Mouse (Mus musculus) CH12.LX (cell line): Measurements from ENCODE around the gene Ccdc110. TPM values are rescaled to one million over a fixed set of nuclear protein-coding genes. Genes with fewer than 3 reads are reported as not detected.

Experiments
- DNase-seq: peaks from one replicate; pipeline ENCODE4 v3.0.0-alpha.2; 2013; ENCODE audit errors: extremely low read depth
- H3K27ac ChIP-seq: 2 replicates; pipeline ENCODE4 v1.5.1; 2012; ENCODE audit warnings: low read depth, mild to moderate bottlenecking, control low read depth, moderate library complexity; ENCODE audit not compliant: insufficient read depth
- H3K27me3 ChIP-seq: replicated peaks from 2 replicates; pipeline ENCODE3; 2012; ENCODE audit warnings: inconsistent platforms
- H3K36me3 ChIP-seq, 2 experiments: replicated peaks in 1 of 2; 2 replicates each; pipeline versions ENCODE3 to v1.6.1; 2012; ENCODE audit warnings: inconsistent platforms in 1 of 2, low read length in 1 of 2, mild to moderate bottlenecking in 1 of 2, mixed read lengths in 1 of 2, moderate library complexity in 1 of 2; ENCODE audit not compliant: control insufficient read depth in 1 of 2, insufficient read depth in 1 of 2
- H3K4me1 ChIP-seq, 2 experiments: 2 replicates each; pipeline ENCODE4 v1.6.1; 2012; ENCODE audit warnings: inconsistent platforms in 1 of 2, moderate library complexity in 1 of 2; ENCODE audit not compliant: insufficient read depth in 2 of 2, control insufficient read depth in 1 of 2
- H3K4me2 ChIP-seq: 2 replicates; pipeline ENCODE4 v1.6.1; 2012; ENCODE audit warnings: low read depth, mild to moderate bottlenecking, control low read depth; ENCODE audit not compliant: poor library complexity, insufficient read depth, severe bottlenecking
- H3K4me3 ChIP-seq, 3 experiments: fragments of 150-350 bp in 1 of 3; sonication (generic) in 1 of 3; replicated peaks in 1 of 3; 2 replicates each; pipeline versions ENCODE3 to v1.5.1; 2011 to 2012; ENCODE audit warnings: low read depth in 2 of 3, low read length in 2 of 3, mild to moderate bottlenecking in 2 of 3, moderate library complexity in 2 of 3, control low read depth in 1 of 3, improper control_type of control experiment in 1 of 3, inconsistent platforms in 1 of 3, mixed read lengths in 1 of 3; ENCODE audit not compliant: poor library complexity in 1 of 3
- H3K79me2 ChIP-seq: replicated peaks from 2 replicates; pipeline ENCODE4 v1.6.1; 2012; ENCODE audit warnings: mild to moderate bottlenecking, moderate library complexity; ENCODE audit not compliant: control insufficient read depth, poor library complexity, insufficient read depth, severe bottlenecking; ENCODE audit errors: extremely low read depth
- H3K9ac ChIP-seq: 2 replicates; pipeline ENCODE4 v1.6.1; 2012; ENCODE audit warnings: low read depth, mild to moderate bottlenecking, control low read depth, moderate library complexity; ENCODE audit not compliant: insufficient read depth
- H3K9me3 ChIP-seq: replicated peaks from 2 replicates; pipeline ENCODE3; 2012; ENCODE audit warnings: low read length, inconsistent platforms, mixed read lengths
- BHLHE40 ChIP-seq: IDR thresholded peaks from 2 replicates; pipeline ENCODE4 v1.6.1; 2011; ENCODE audit warnings: mild to moderate bottlenecking, low read depth, low read length, improper control_type of control experiment
- CHD1 ChIP-seq: IDR thresholded peaks from 2 replicates; pipeline ENCODE4 v1.6.1; 2012; ENCODE audit warnings: low read depth, low read length, improper control_type of control experiment, inconsistent platforms
- CTCF ChIP-seq, 2 experiments: IDR thresholded peaks in 1 of 2; conservative IDR thresholded peaks in 1 of 2; 2 replicates each; pipeline ENCODE4 v1.5.1; 2011 to 2012; ENCODE audit warnings: low read depth in 2 of 2, low read length in 2 of 2, improper control_type of control experiment in 1 of 2, inconsistent platforms in 1 of 2, mild to moderate bottlenecking in 1 of 2, moderate library complexity in 1 of 2
- E2F4 ChIP-seq: IDR thresholded peaks from 2 replicates; pipeline ENCODE4 v1.6.1; 2011; ENCODE audit warnings: low read depth, low read length, improper control_type of control experiment; ENCODE audit not compliant: insufficient replicate concordance
- ELF1 ChIP-seq: IDR thresholded peaks from 2 replicates; pipeline ENCODE4 v1.6.1; 2014; ENCODE audit warnings: low read depth, mild to moderate bottlenecking, inconsistent platforms, low read length, improper control_type of control experiment
- EP300 ChIP-seq: IDR thresholded peaks from 2 replicates; pipeline ENCODE4 v1.6.1; 2011; ENCODE audit warnings: low read length, improper control_type of control experiment
- ETS1 ChIP-seq: conservative IDR thresholded peaks from 2 replicates; pipeline ENCODE4 v1.6.1; 2012; ENCODE audit warnings: low read depth, mild to moderate bottlenecking, inconsistent platforms, low read length, improper control_type of control experiment, moderate library complexity
- GABPA ChIP-seq: IDR thresholded peaks from 2 replicates; pipeline ENCODE4 v1.6.1; 2012; ENCODE audit warnings: low read depth, low read length, improper control_type of control experiment, inconsistent platforms; ENCODE audit not compliant: insufficient replicate concordance
- HCFC1 ChIP-seq: IDR thresholded peaks from 2 replicates; pipeline ENCODE4 v1.6.1; 2012; ENCODE audit warnings: low read depth, mild to moderate bottlenecking, inconsistent platforms, low read length, improper control_type of control experiment
- IRF4 ChIP-seq: IDR thresholded peaks from 2 replicates; pipeline ENCODE4 v1.6.1; 2014; ENCODE audit warnings: low read depth, mild to moderate bottlenecking, inconsistent platforms, low read length, improper control_type of control experiment
- JUND ChIP-seq: conservative IDR thresholded peaks from 2 replicates; pipeline ENCODE4 v1.6.1; 2011; ENCODE audit warnings: low read depth, low read length, improper control_type of control experiment
- MAFK ChIP-seq: IDR thresholded peaks from 2 replicates; pipeline ENCODE4 v1.6.1; 2011; ENCODE audit warnings: low read length, improper control_type of control experiment; ENCODE audit not compliant: insufficient replicate concordance
- MAX ChIP-seq: IDR thresholded peaks from 2 replicates; pipeline ENCODE4 v1.6.1; 2011; ENCODE audit warnings: low read length, improper control_type of control experiment
- MAZ ChIP-seq: IDR thresholded peaks from 2 replicates; pipeline ENCODE4 v1.6.1; 2012; ENCODE audit warnings: low read depth, mild to moderate bottlenecking, inconsistent platforms, low read length, improper control_type of control experiment, moderate library complexity
- MYC ChIP-seq: IDR thresholded peaks from 2 replicates; pipeline ENCODE4 v1.6.1; 2011; ENCODE audit warnings: low read depth, mild to moderate bottlenecking, improper control_type of control experiment, low read length
- NRF1 ChIP-seq: IDR thresholded peaks from 2 replicates; pipeline ENCODE4 v1.6.1; 2014; ENCODE audit warnings: low read depth, mild to moderate bottlenecking, inconsistent platforms, low read length, improper control_type of control experiment, moderate library complexity
- POLR2A ChIP-seq: IDR thresholded peaks from 2 replicates; pipeline ENCODE4 v1.6.1; 2011; ENCODE audit warnings: low read depth, mild to moderate bottlenecking, improper control_type of control experiment, low read length
- RCOR1 ChIP-seq: conservative IDR thresholded peaks from 2 replicates; pipeline ENCODE4 v1.6.1; 2012; ENCODE audit warnings: low read depth, mild to moderate bottlenecking, inconsistent platforms, low read length, improper control_type of control experiment
- SMC3 ChIP-seq: IDR thresholded peaks from 2 replicates; pipeline ENCODE4 v1.6.1; 2011; ENCODE audit warnings: low read depth, low read length, improper control_type of control experiment
- TCF12 ChIP-seq: IDR thresholded peaks from 2 replicates; pipeline ENCODE4 v1.6.1; 2014; ENCODE audit warnings: low read depth, mild to moderate bottlenecking, inconsistent platforms, low read length, improper control_type of control experiment
- UBTF ChIP-seq: IDR thresholded peaks from 2 replicates; pipeline ENCODE4 v1.6.1; 2012; ENCODE audit warnings: low read depth, mild to moderate bottlenecking, inconsistent platforms, low read length, improper control_type of control experiment, moderate library complexity
- USF1 ChIP-seq: IDR thresholded peaks from 2 replicates; pipeline ENCODE4 v1.6.1; 2014; ENCODE audit warnings: low read depth, mild to moderate bottlenecking, inconsistent platforms, low read length, improper control_type of control experiment
- USF2 ChIP-seq: conservative IDR thresholded peaks from 2 replicates; pipeline ENCODE4 v1.6.1; 2011; ENCODE audit warnings: low read depth, low read length, improper control_type of control experiment
- ZC3H11A ChIP-seq: IDR thresholded peaks from 2 replicates; pipeline ENCODE4 v1.6.1; 2012; ENCODE audit warnings: low read depth, mild to moderate bottlenecking, inconsistent platforms, low read length, improper control_type of control experiment
- ZKSCAN1 ChIP-seq: IDR thresholded peaks from 2 replicates; pipeline ENCODE4 v1.6.1; 2012; ENCODE audit warnings: low read depth, inconsistent platforms, low read length, improper control_type of control experiment, borderline replicate concordance
- ZNF384 ChIP-seq: IDR thresholded peaks from 2 replicates; pipeline ENCODE4 v1.6.1; 2012; ENCODE audit warnings: low read depth, low read length, improper control_type of control experiment, inconsistent platforms
- dilution Hi-C: fragments of 300-500 bp; cut with MboI; formaldehyde crosslinking; loops from 2 replicates; pipeline ENCODE4 v1.14.3; 2020; ENCODE audit warnings: low sequenced_read_pairs; ENCODE audit not compliant: extremely low pct_unique_long_range_greater_than_20kb, extremely low pct_ligation_motif_present
- in situ Hi-C: fragments of 300-500 bp; cut with MboI; formaldehyde crosslinking; loops from 3 replicates; pipeline ENCODE4 v1.14.3; 2019; ENCODE audit warnings: low sequenced_read_pairs, low pct_ligation_motif_present, low pct_unique_long_range_greater_than_20kb, mixed read lengths
- polyA plus RNA-seq: library from polyadenylated mRNA; unstranded; fragments of >175 nt; gene quantifications from 2 replicates; pipeline ENCODE4 v1.2.1, GENCODE M21; 2012; ENCODE audit warnings: low read depth; ENCODE audit not compliant: insufficient read length
- total RNA-seq, 2 experiments: library from RNA; depleted of rRNA; stranded (reverse); fragments of 300-350 nt in 1 of 2; fragments of >200 nt in 1 of 2; gene quantifications; 2 replicates each; pipeline ENCODE4 v1.2.3; 2012 to 2014

Gene Ccdc110
- total and polyA plus RNA-seq, 3 experiments: not detected

GRCm38 (mm10) chr8:45896590-45896989 lies 37.8 kb upstream of the Ccdc110 start:
- Histone ChIP-seq H3K79me2 (no peaks in the 10 kb centered on the region), H3K4me3 (no peak overlapping the region), H3K27ac (no peak overlapping the region), H3K9ac (no peak overlapping the region), H3K36me3 (no peaks in the 10 kb centered on the region), H3K9me3 (no peaks in the 10 kb centered on the region), H3K4me2 (no peak overlapping the region), H3K4me1 (peaks cover 6 to 14% of the 10 kb centered on the region in 2 experiments; a peak in 3 of 4 replicates), H3K27me3 (no peaks in the 10 kb centered on the region)
- DNase-seq: no peak
- dilution Hi-C loops (no loop called here), in situ Hi-C loops (no loop called here)
- no peak for TF ChIP-seq CHD1
- no peak for TF ChIP-seq MYC
- TF ChIP-seq CTCF (conservative IDR thresholded peaks at IDR 0.05 in 1 of 2, IDR thresholded peaks at IDR 0.05 in 1 of 2; ENCODE audit: low read depth in 2 of 2, low read length in 2 of 2): no peak
- TF ChIP-seq MAX: no peak
- TF ChIP-seq TCF12: no peak
- no peak for TF ChIP-seq ETS1
- no peak for TF ChIP-seq ELF1
- no peak for TF ChIP-seq UBTF
- no peak for TF ChIP-seq EP300
- TF ChIP-seq MAZ: no peak
- no peak for TF ChIP-seq MAFK
- no peak for TF ChIP-seq BHLHE40
- no peak for TF ChIP-seq ZKSCAN1
- no peak for TF ChIP-seq E2F4

- no peaks in the 10 kb centered on the region for H3K9me3 ChIP-seq
- peaks cover 6 to 18% of the 10 kb centered on the region in 2 experiments; a peak in 3 of 4 replicates for H3K4me1 ChIP-seq
- no peak overlapping the region for H3K9ac ChIP-seq
- peak; percentile 95 for DNase-seq
- H3K27me3 ChIP-seq: no peaks in the 10 kb centered on the region
- TF ChIP-seq NRF1 (no peak), JUND (no peak), BHLHE40 (0 out of 2 replicates have a peak, but pooled peaks have one; percentile 28), ZC3H11A (no peak), TCF12 (no peak), POLR2A (no peak), ETS1 (0 out of 2 replicates have a peak, but pooled peaks have one; percentile 30), IRF4 (peak; percentile 53; the same call in 1 of the 2 replicates), SMC3 (no peak), USF2 (no peak), ZNF384 (no peak), GABPA (no peak), USF1 (no peak), CHD1 (no peak), UBTF (no peak), MAZ (no peak), MAFK (no peak), ZKSCAN1 (no peak), EP300 (0 out of 2 replicates have a peak, but pooled peaks have one; percentile 53), ELF1 (no peak), RCOR1 (no peak), HCFC1 (no peak), MAX (peak; percentile 52; the same call in 1 of the 2 replicates)
- TF ChIP-seq, all 38 proteins: peak for 5
- peak overlapping the region; percentile 21; the same call in 1 of the 2 replicates for H3K4me2 ChIP-seq
- dilution Hi-C loops: no loop called here
- H3K79me2 ChIP-seq: no peaks in the 10 kb centered on the region
- in situ Hi-C loops: no loop called here
- no peak overlapping the region for H3K27ac ChIP-seq
- H3K36me3 ChIP-seq: no peaks in the 10 kb centered on the region
- H3K4me3 ChIP-seq: no peak overlapping the region
Measured at GRCm38 (mm10) chr8:45899783-45900182, 34.6 kb upstream of the Ccdc110 start.
